Mouse (Mus musculus): Measurements from ENCODE around the gene Ece1. TPM values are rescaled to one million over a fixed set of nuclear protein-coding genes. Genes with fewer than 3 reads are reported as not detected.

The Ece1 gene
- polyA plus RNA-seq, 1 experiment from 2014 or later, result 22.9 TPM

DNA sequence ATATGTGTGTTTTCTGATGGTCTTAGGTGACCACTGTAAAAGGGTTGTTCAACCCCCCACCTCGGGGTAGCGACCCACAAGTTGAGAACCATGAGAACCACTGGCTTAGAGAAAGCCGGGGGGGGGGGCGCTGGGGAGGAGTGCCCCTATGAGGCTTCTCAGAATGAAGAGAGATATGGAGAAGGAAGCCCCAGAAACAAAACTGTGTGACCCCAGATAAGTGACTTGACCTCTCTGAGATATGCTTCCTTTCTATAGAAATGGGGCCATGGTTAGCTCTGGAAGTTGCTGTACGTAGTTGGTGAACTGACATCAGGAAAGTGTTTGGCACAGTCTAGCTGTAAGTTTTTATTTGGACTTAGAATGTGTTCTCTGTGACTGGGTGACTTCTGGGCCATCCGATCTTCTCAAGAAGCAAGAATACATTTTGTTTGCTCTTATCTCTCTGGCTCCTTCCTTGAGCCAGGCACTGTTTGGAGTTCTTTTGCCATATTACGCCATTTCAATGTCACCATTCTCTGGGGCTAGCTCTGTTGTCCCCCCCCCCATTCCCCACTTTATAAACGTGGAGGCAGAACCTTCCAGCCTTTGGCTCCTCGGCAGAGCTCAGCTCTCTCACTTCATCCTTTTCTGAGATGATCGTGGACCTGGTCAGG lies 25.4 kb downstream of the Ece1 start:
- peaks cover 2% of the 10 kb centered on the region; the same call in 1 of the 2 replicates for H3K4me1 ChIP-seq (replicated peaks; ENCODE audit: control insufficient read depth, insufficient read depth)
- TF ChIP-seq EP300 (optimal IDR thresholded peaks at IDR 0.05) (no peak), CTCF (IDR thresholded peaks at IDR 0.05; ENCODE audit: low read depth) (no peak)
- no peak overlapping the region for H3K4me2 ChIP-seq (replicated peaks; ENCODE audit: low read depth)
- DNase-seq (ENCODE audit: low spot score), result no peak
- WGBS, result 62% methylated on average over 10 of the region's 10 CpGs
- H3K9ac ChIP-seq (ENCODE audit: low read length), result no peak overlapping the region
- no peak overlapping the region; the same call in 1 of the 2 replicates for H3K27ac ChIP-seq (replicated peaks)
- H3K4me3 ChIP-seq (ENCODE audit: low read depth, low read length), result no peak overlapping the region
- no peaks in the 10 kb centered on the region for H3K9me3 ChIP-seq (ENCODE audit: control insufficient read depth, low read length)
- no peaks in the 10 kb centered on the region for H3K36me3 ChIP-seq (ENCODE audit: control insufficient read depth, insufficient read depth, low read length)
- no peaks in the 10 kb centered on the region for H3K27me3 ChIP-seq (ENCODE audit: control insufficient read depth, insufficient read depth, low read length)
- ATAC-seq (ENCODE audit: low FRiP score, low TSS enrichment), result no peak

DNA sequence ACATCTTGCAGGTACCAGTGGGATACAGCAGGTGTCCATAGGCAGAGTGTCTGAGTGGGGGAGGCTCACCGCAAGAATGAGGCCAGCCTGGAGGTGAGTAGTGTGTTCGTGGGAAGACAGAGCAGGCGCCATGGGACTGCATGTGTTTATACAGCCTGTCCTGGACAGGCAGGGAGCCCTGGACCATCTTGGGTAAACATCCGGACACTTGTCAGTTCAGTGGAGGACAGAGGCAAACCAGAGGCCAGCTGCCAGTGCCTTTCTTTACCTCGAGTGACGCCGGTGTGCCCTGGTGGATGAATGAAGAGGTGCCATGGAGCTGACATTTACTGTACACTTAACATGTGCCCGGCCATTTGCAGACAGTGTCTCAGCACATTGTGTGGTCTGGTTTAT lies 26.0 kb downstream of the Ece1 start:
- Histone ChIP-seq H3K27ac (replicated peaks) (no peak overlapping the region; the same call in 1 of the 2 replicates), H3K9me3 (ENCODE audit: control insufficient read depth, low read length) (no peaks in the 10 kb centered on the region), H3K4me2 (replicated peaks; ENCODE audit: low read depth) (no peak overlapping the region), H3K9ac (ENCODE audit: low read length) (no peak overlapping the region), H3K27me3 (ENCODE audit: control insufficient read depth, insufficient read depth, low read length) (no peaks in the 10 kb centered on the region), H3K36me3 (ENCODE audit: control insufficient read depth, insufficient read depth, low read length) (no peaks in the 10 kb centered on the region), H3K4me1 (replicated peaks; ENCODE audit: control insufficient read depth, insufficient read depth) (peaks cover 2% of the 10 kb centered on the region; the same call in 1 of the 2 replicates), H3K4me3 (ENCODE audit: low read depth, low read length) (no peak overlapping the region)
- 45% methylated on average over 8 of the region's 8 CpGs for WGBS
- DNase-seq (ENCODE audit: low spot score), result no peak
- ATAC-seq (ENCODE audit: low FRiP score, low TSS enrichment), result no peak
- TF ChIP-seq EP300 (optimal IDR thresholded peaks at IDR 0.05) (no peak), CTCF (IDR thresholded peaks at IDR 0.05; ENCODE audit: low read depth) (peak; percentile 18; the same call in 1 of the 2 replicates)

DNA sequence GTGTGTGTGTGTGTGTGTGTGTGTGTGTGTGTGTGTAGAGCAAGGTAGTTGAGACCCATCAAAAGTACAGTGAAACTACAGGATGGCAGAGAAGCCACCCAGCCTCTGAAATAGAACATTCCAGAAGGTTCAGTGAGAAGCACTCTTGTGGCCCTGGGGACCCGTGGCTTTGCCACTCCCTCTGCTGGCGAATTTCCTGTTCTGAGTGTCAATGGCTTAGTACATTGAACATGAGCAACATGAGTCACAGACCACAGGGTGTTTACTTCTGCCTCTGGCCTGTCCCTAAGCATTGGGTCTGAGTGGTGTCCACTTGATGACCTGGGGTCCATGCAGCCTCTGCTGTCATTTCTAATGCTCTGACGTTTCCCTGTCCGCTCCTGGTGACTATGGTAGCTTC lies 28.6 kb downstream of the Ece1 start:
- no peaks in the 10 kb centered on the region for H3K9me3 ChIP-seq (ENCODE audit: control insufficient read depth, low read length)
- H3K4me2 ChIP-seq (replicated peaks; ENCODE audit: low read depth), result no peak overlapping the region
- no peaks in the 10 kb centered on the region for H3K36me3 ChIP-seq (ENCODE audit: control insufficient read depth, insufficient read depth, low read length)
- WGBS, result 49% methylated on average over 4 of the region's 4 CpGs
- ATAC-seq (ENCODE audit: low FRiP score, low TSS enrichment) (peak; percentile 81), DNase-seq (ENCODE audit: low spot score) (peak; percentile 78)
- no peak overlapping the region for H3K4me3 ChIP-seq (ENCODE audit: low read depth, low read length)
- peaks cover 2% of the 10 kb centered on the region; the same call in 1 of the 2 replicates for H3K4me1 ChIP-seq (replicated peaks; ENCODE audit: control insufficient read depth, insufficient read depth)
- TF ChIP-seq EP300 (optimal IDR thresholded peaks at IDR 0.05), result no peak
- TF ChIP-seq CTCF (IDR thresholded peaks at IDR 0.05; ENCODE audit: low read depth), result peak; percentile 73
- no peak overlapping the region for H3K27ac ChIP-seq (replicated peaks)
- H3K9ac ChIP-seq (ENCODE audit: low read length), result no peak overlapping the region
- H3K27me3 ChIP-seq (ENCODE audit: control insufficient read depth, insufficient read depth, low read length), result no peaks in the 10 kb centered on the region

DNA sequence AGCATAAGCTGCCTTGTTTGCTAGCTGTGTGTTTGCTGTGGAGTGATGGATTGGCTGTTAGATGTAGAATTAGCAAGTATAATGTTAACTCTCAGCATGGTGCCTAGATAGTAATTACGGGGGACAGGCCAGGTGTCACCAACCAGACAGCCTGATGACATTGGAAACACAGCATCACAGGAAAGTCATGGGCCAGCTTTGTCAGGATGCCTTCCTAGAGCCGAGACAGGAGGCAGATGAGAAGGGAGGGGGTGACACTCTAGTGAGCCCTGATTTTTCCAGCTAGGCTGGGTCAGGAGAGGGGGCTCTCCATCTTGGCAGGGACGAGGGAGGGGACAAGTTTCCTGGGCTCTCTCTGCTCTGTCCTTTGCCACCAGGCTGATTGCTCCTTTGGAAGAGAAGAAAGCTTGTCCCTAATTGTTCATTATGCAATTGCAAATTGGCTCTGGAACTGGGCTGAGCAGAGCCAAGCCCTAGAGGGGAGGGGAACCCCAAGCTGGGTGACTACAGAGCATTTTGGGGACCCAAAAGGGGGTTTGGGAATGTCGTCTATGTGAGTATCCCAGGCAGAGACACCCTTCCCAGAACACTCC lies 29.6 kb downstream of the Ece1 start:
- Histone ChIP-seq H3K27me3 (ENCODE audit: control insufficient read depth, insufficient read depth, low read length) (no peaks in the 10 kb centered on the region), H3K27ac (replicated peaks) (no peak overlapping the region), H3K36me3 (ENCODE audit: control insufficient read depth, insufficient read depth, low read length) (no peaks in the 10 kb centered on the region), H3K4me1 (replicated peaks; ENCODE audit: control insufficient read depth, insufficient read depth) (peaks cover 2% of the 10 kb centered on the region; the same call in 1 of the 2 replicates), H3K4me2 (replicated peaks; ENCODE audit: low read depth) (no peak overlapping the region), H3K9me3 (ENCODE audit: control insufficient read depth, low read length) (no peaks in the 10 kb centered on the region), H3K4me3 (ENCODE audit: low read depth, low read length) (no peak overlapping the region), H3K9ac (ENCODE audit: low read length) (no peak overlapping the region)
- TF ChIP-seq EP300 (optimal IDR thresholded peaks at IDR 0.05) (no peak), CTCF (IDR thresholded peaks at IDR 0.05; ENCODE audit: low read depth) (no peak)
- 18% methylated on average over 4 of the region's 4 CpGs for WGBS
- ATAC-seq (ENCODE audit: low FRiP score, low TSS enrichment) (no peak), DNase-seq (ENCODE audit: low spot score) (no peak)

DNA sequence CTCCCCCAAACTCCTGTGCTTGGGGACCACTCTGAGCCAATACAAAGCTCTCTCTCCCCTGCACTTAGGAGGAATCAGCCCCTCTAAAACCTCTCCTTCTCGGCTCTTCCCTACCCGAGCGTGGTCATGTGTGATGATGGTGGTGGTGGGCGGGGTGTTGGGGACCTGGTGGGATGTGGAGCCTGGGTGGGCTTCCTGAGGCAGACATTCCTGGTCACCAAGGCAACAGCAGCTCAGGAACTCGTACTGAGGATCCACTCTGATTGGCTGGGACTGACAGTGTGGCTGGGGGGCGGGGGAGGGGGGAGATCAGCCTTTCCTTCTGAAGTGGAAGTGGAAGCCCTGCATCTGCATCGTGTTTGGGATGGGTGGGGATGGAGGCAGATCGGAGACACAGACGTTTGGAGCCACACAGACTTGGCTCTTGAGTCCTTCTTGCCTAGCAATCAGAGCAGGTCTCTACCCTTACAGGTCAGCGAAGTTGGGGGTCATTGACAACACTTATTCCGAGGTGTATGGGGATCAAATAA lies 30.7 kb downstream of the Ece1 start:
- ATAC-seq (ENCODE audit: low FRiP score, low TSS enrichment) (no peak), DNase-seq (ENCODE audit: low spot score) (no peak)
- H3K4me2 ChIP-seq (replicated peaks; ENCODE audit: low read depth), result no peak overlapping the region
- H3K4me1 ChIP-seq (replicated peaks; ENCODE audit: control insufficient read depth, insufficient read depth), result peaks cover 5% of the 10 kb centered on the region; the same call in 1 of the 2 replicates
- H3K4me3 ChIP-seq (ENCODE audit: low read depth, low read length), result no peak overlapping the region
- H3K36me3 ChIP-seq (ENCODE audit: control insufficient read depth, insufficient read depth, low read length), result no peaks in the 10 kb centered on the region
- no peaks in the 10 kb centered on the region for H3K27me3 ChIP-seq (ENCODE audit: control insufficient read depth, insufficient read depth, low read length)
- no peak overlapping the region for H3K9ac ChIP-seq (ENCODE audit: low read length)
- TF ChIP-seq CTCF (IDR thresholded peaks at IDR 0.05; ENCODE audit: low read depth) (no peak), EP300 (optimal IDR thresholded peaks at IDR 0.05) (no peak)
- 30% methylated on average over 11 of the region's 11 CpGs for WGBS
- H3K9me3 ChIP-seq (ENCODE audit: control insufficient read depth, low read length), result no peaks in the 10 kb centered on the region
- no peak overlapping the region for H3K27ac ChIP-seq (replicated peaks)

Measured in stomach, postnatal 0 days (tissue).